Mouse (Mus musculus) layer of hippocampus, adult 8-10 months (tissue): ENCODE results near the gene Hbb-y. TPM values are rescaled to one million over a fixed set of nuclear protein-coding genes. Genes with fewer than 3 reads are reported as not detected.
"Not testable (repeated sequence)": the region's sequence is repeated elsewhere in the genome, so short reads cannot be mapped to it uniquely, and the experiment has no call there.

Experiments used
- DNase-seq, 2 experiments: peaks; one replicate each; pipeline ENCODE4 v3.0.0; 2022; ENCODE audit warnings: low spot score in 2 of 2
- total RNA-seq, 4 experiments: library from RNA; stranded (reverse); gene quantifications; 2 replicates each; pipeline ENCODE4 v1.2.4; 2022

Hbb-y gene
- total RNA-seq, 4 experiments from 2014 or later = not detected

DNA sequence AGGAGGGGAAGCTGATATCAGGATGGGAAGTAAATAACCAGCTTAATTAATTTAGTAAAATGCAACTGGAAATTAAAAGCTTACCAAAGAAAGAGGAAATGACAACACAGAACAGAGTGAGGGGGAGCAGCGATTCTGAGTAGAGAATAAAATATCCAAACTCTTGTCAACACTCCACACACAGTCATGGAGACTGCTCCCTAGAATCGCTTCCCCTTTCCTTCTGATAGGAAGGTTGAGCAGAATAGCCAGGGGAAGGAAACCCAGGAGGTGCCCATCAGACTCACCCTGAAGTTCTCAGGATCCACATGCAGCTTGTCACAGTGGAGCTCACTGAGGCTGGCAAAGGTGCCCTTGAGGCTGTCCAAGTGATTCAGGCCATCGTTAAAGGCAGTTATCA is 39.9 kb downstream of the Hbb-y start:
- not testable (repeated sequence) for DNase-seq

DNA sequence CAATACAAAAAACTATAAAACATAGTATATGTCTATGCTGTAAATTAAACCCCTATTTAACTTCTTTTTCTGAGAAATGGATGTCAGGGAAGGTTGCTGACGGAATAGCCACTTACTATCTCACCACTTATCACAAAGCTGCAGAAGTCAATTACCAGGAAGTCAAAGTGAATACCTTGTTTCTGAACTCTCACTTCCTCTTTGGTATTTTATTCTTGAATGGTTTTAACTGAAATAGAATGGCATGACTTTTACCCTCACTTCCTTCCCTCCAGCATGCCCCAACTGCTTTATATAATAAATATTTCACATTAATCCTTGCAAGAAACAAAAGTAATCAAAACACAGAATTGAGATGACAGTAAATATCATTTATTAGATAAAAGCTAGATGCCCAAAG is 40.8 kb downstream of the Hbb-y start:
- no peak for DNase-seq

DNA sequence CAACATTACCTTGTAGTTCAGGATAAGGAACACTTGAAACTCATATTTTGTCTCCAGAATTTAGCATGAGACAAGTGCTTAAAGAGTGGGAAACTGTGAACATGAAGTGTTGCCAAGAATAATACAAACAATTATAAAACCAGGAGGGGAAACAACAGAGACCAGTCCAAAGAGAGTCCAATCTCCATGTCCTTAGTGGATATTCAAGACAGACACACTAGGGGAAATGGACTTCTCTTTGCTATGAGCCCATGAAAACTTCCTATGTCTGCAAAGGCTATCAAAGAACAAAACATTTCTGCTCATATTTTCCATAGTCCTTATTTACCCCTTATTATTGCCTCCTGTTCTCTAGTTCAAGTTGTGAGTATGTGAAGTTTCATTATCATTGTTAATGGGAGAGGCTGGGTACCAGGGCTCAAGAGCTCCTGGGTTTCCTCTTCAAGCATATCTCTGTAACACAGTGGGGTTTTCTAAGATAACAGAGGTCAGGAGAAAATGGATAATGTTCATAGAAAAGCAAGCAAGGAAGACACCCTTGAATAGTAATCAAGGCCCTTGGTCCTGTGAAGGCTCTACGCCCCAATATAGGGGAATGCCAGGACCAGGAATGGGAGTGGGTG is 41.7 kb downstream of the Hbb-y start:
- DNase-seq = no peak

DNA sequence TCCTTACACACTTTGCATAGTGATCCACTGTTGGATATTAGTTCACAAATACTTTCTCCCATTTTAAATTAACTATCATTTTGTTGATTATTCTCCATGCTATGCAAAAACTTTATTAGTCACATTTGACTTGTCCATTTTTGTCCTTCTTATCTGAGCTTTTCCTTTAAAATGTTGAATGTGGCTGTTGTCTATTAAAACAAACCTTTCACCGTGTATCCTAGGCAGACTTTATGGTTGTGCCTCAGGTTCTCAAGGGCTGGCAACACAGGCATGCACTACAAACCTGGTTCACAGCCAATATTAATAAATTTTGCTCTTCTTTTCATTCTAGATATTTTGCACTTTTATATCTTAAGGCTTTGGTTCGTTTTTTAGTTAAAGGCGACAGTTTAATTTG is 42.3 kb downstream of the Hbb-y start:
- no peak for DNase-seq

DNA sequence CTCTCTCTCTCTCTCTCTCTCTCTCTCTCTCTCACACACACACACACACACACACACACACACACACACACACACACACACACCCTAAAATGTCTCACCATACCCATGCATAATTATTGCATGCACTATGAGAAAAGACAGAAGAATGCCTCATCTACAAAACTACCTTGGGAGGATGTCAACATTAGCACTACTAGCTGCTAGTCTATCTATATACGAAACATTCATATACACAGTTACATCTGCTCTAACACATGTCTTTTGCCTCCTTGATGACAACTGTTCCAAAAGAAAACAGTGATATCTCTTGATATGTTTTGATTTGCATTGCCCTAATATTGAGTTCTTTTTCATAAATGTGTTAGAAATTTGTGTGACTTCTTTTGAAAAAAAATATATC is 42.7 kb downstream of the Hbb-y start:
- DNase-seq = no peak

DNA sequence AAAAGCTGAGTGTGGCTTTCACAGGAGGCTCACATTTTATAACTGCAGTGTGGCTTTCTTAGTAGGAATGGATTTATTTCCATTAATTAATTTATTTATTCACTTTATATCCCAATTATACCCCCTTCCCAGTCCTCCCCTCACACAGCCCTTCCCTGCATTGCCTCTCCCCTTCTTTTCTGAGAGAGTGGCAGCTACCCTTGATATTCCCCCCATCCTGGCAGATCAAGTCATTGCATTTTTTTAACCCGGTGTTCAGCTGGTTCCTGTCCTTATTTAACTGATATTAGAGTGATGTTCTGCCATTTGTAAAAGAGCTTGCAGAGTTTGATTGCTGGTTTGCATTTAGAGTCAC is 43.2 kb downstream of the Hbb-y start:
- no peak for DNase-seq

DNA sequence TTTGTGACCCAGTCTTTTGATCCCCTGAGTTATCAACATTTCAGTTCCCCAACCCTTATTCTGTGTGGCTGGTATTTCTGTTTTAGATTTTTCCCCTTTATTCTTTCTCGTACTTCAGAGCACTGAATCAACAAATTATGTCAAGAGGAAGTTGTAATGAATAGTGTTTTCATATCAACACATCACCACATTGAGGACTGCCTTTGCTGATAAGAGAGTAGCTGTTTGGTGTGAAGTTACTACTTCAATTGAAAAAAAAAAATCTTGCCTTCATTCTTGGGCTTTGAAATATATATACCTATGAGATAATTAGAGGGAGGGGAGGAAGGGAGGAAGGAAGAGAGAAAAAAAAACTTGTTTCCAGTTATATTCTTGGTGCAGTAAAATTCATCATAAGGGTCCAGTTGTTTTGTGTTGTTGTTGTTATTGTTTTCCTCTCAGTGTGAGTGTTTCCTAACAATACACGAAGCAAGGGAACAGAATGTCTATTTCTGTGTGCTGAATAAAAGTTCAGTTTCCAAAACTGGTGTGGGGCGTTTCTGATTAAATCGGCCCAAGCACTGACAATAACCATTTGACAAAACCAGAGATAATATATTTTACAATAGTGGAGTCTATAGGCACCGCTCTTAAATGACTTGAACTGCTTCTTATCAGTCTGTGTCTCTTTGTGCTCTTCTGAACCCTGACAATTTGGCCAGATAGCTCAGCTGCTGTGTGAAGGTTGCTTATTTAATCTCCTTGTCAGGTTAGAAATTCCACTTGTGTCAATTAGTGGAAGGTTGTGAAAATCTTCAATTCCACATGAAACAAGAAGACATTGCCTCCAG is 43.8 kb downstream of the Hbb-y start:
- DNase-seq = no peak

DNA sequence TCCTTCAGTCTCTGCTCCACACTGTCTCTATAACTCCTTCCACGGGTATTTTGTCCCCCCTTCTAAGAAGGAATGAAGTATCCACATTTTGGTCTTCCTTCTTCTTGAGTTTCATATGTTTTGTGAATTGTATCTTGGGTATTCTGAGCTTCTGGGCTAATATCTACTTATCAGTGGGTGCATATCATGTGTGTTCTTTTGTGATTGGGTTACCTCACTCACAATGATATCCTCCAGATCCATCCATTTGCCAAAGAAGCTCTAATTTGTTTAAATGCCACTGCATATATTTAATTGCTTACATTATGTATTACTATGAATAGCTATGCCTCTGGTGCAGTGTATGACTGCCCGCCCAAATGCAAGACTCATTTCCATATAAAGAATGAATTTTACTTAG is 44.9 kb downstream of the Hbb-y start:
- not testable (repeated sequence) for DNase-seq

DNA sequence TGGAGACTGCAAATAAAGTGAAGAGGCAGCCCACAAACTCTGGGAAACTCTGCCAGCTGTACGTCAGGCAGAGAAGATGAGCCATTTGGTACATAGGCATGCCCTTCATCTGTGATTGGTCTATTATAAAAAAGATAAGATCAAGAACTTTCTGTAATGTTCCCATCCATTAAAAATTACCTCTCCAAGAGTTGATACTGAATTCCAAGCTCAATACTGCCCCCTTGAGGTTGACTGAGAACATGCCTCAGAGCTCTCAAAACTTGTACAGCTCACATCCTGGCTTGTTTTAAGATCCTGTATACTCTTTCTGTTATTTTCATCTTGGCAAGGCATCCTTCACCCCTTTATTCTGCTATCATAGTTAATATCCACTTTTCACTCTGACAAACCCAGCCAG is 46.2 kb downstream of the Hbb-y start:
- DNase-seq = no peak

Other genes starting within 250 kb of the Hbb-y start
- gene Olfr620, start 240.7 kb downstream of the Hbb-y start, total RNA-seq = not detected
- gene Olfr622, start 210.5 kb downstream of the Hbb-y start, total RNA-seq = not detected
- gene Olfr623, start 189.5 kb downstream of the Hbb-y start, total RNA-seq = not detected
- gene Olfr624, start 182.0 kb downstream of the Hbb-y start, total RNA-seq = under 1 TPM in 1 of 4 experiments, not detected in 3; 0.06 TPM
- not detected for gene Olfr625-ps1, start 170.5 kb downstream of the Hbb-y start, total RNA-seq
- not detected for gene Olfr243, start 138.5 kb downstream of the Hbb-y start, total RNA-seq
- gene Olfr628, start 122.8 kb downstream of the Hbb-y start, total RNA-seq = not detected
- not detected for gene Olfr629, start 108.3 kb downstream of the Hbb-y start, total RNA-seq
- not detected for gene Olfr630, start 95.9 kb downstream of the Hbb-y start, total RNA-seq
- not detected for gene Olfr69, start 81.6 kb downstream of the Hbb-y start, total RNA-seq
- gene Olfr68, start 73.5 kb downstream of the Hbb-y start, total RNA-seq = not detected
- not detected for gene Olfr67, start 61.4 kb downstream of the Hbb-y start, total RNA-seq
- 10 to 100 TPM; 18.7 to 28.1 (median 21.1) TPM for gene Hbb-bt, start 39.2 kb downstream of the Hbb-y start, total RNA-seq
- 100 to 1,000 TPM; 155 to 350 (median 222) TPM for gene Hbb-bs, start 25.1 kb downstream of the Hbb-y start, total RNA-seq
- not detected for gene Hbb-bh2, start 12.7 kb downstream of the Hbb-y start, total RNA-seq
- gene Hbb-bh1, start 10.1 kb downstream of the Hbb-y start, total RNA-seq = not detected
- not detected for gene Olfr66, start 33.0 kb upstream of the Hbb-y start, total RNA-seq
- gene Olfr64, start 41.3 kb upstream of the Hbb-y start, total RNA-seq = not detected
- gene Olfr65, start 50.3 kb upstream of the Hbb-y start, total RNA-seq = not detected
- gene Olfr631, start 75.6 kb upstream of the Hbb-y start, total RNA-seq = not detected
- gene Olfr632, start 81.1 kb upstream of the Hbb-y start, total RNA-seq = not detected
- not detected for gene Olfr633, start 91.2 kb upstream of the Hbb-y start, total RNA-seq
- under 1 TPM in 3 of 4 experiments, not detected in 1; 0.04 to 0.05 (median 0.04) TPM for gene Olfr635, start 117.9 kb upstream of the Hbb-y start, total RNA-seq
- not detected for gene Olfr638, start 145.5 kb upstream of the Hbb-y start, total RNA-seq
- under 1 TPM in 3 of 4 experiments, not detected in 1; 0.06 to 0.31 (median 0.18) TPM for gene Olfr639, start 164.1 kb upstream of the Hbb-y start, total RNA-seq
- not detected for gene Olfr640, start 172.4 kb upstream of the Hbb-y start, total RNA-seq
- gene Olfr641, start 182.2 kb upstream of the Hbb-y start, total RNA-seq = not detected
- not detected for gene Olfr642, start 199.4 kb upstream of the Hbb-y start, total RNA-seq
- gene 4930516K23Rik, start 208.2 kb upstream of the Hbb-y start, total RNA-seq = not detected
- not detected for gene Olfr644, start 218.7 kb upstream of the Hbb-y start, total RNA-seq
- gene Olfr645, start 232.2 kb upstream of the Hbb-y start, total RNA-seq = not detected